Mouse (Mus musculus) left cerebral cortex, adult 6 months (tissue): ENCODE measurements around the gene Akr1c12. TPM values are rescaled to one million over a fixed set of nuclear protein-coding genes. Genes with fewer than 3 reads are reported as not detected.

Source experiments
- long read RNA-seq, 2 experiments: library from polyadenylated mRNA; unstranded; transcript quantifications; one replicate each; pipeline ENCODE4 v2.0.0; 2019 to 2020
- polyA plus RNA-seq: library from polyadenylated mRNA; unstranded; fragments of <200 nt; fragmentation: Nextera tagmentation; gene quantifications from 2 replicates; pipeline ENCODE4 v1.2.3, GENCODE M21; 2021

Gene Akr1c12
- polyA plus RNA-seq, result not detected in 2 replicates
- long read RNA-seq, experiment 1, result 0 reads
- long read RNA-seq, experiment 2, result 0 reads

DNA sequence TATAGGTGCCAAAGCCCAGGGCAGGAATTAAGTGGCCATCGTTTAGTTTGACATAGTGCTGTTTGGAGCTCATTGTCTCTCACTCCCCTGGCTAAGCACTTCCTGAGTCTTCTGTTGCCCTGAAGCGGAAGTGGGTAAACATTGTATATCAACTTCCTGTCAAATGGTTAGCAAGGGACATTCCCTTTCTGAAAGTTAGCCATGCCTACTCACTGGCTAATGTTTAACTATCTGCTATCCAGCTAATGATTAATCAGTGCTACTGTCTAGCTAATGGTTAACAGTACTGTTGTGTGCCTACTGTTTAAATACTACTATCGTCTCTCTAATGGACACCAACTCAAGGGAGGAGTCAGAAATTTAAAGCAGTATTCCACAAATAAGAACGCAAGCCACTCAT is at the start of gene Akr1c12:
Gene Akr1c12, minus strand, starts transcription at position 150 of the 400 bp plus-strand sequence.

DNA sequence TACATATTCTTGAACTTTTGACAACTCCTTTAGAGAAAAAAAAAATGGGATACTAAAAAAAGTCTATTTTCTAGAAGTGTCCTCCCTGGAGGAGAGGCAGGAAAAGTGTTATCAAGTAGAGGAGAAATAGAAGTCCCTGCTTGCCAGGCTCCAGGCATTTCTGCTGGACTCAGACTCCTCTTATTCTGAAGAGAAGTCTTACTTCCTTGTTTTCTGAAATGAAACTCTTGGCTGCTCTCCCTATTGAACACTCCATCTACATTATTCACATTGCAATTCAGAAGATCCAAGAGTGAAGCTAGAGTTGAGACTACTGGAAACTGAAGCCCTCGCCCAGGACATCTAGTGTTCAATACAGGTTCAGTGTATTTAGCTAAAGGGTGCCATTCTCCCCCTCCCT is 50.8 kb downstream of the Akr1c12 start, which contains the start of gene Akr1c19:
Gene Akr1c19, plus strand, starts transcription at position 260 of the 400 bp plus-strand sequence.

Other genes with a start within 250 kb of the Akr1c12 start
- 1.2 and 1.5 TPM in 2 replicates for gene Akr1c14, start 230.4 kb downstream of the Akr1c12 start, polyA plus RNA-seq
- 3.8 and 4.2 TPM in 2 replicates for gene Akr1c18, start 128.8 kb downstream of the Akr1c12 start, polyA plus RNA-seq
- 0.54 and 0.64 TPM in 2 replicates for gene Akr1c13, start 88.3 kb downstream of the Akr1c12 start, polyA plus RNA-seq
- 0.13 TPM in 1 of 2 replicates, not detected in the other for gene Akr1c19, start 50.7 kb downstream of the Akr1c12 start, polyA plus RNA-seq
- not detected in 2 replicates for gene Akr1c6, start 154.9 kb upstream of the Akr1c12 start, polyA plus RNA-seq
- gene Akr1c20, start 243.9 kb upstream of the Akr1c12 start, polyA plus RNA-seq, result not detected in 2 replicates